In the genomic region with DNA sequence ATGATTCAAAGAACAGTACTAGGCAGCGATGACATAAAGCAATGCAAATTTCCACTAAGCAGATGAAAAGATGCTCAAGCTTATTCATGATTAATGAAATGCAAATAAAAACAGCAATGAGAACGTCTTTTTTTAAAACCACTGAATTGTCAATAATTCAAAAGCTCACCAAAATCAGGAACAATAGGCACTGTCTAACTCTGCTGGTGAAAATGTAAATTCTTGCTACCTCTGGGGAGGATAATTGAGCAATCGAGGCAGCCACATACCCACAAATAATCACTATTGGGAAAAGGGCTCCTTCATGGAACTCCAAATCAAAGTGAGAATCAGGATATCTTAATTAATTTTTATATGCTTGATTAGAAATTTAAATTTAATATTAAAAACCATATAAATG, we compare ENCODE assay signal across 24 mouse cellular contexts.
DNase-seq lines count a peak whose midpoint lies in the region; ATAC-seq lines count a peak whose summit lies in the region.
"Had no signal": no experiment of that assay in that cellular context is flagged by ENCODE, and none has a peak within 500 bp of the region (broad histone marks: within the 10 kb centered on the region; RNA-seq: fewer than 3 reads in every experiment).

No protein-coding gene starts in this region.

- no peaks in the 10 kb centered on the region for H3K4me1 ChIP-seq in forebrain, embryonic 11.5 days (replicated peaks; ENCODE audit: control insufficient read depth, insufficient read depth, low read length)
- H3K4me1 ChIP-seq in forebrain, embryonic 10.5 days = no peaks in the 10 kb centered on the region
- no peaks in the 10 kb centered on the region for H3K4me1 ChIP-seq in hindbrain, embryonic 12.5 days
- H3K4me1 ChIP-seq in hindbrain, embryonic 16.5 days (ENCODE audit: control insufficient read depth, insufficient read depth, low read depth, low read length) = no peaks in the 10 kb centered on the region
- no peaks in the 10 kb centered on the region for H3K4me1 ChIP-seq in midbrain, embryonic 14.5 days (ENCODE audit: control insufficient read depth, insufficient read depth, low read length)
- H3K4me1 ChIP-seq in midbrain, embryonic 10.5 days = no peaks in the 10 kb centered on the region
- no peaks in the 10 kb centered on the region for H3K4me1 ChIP-seq in forebrain, embryonic 16.5 days (replicated peaks; ENCODE audit: control insufficient read depth, insufficient read depth, low read length)
- H3K4me1 ChIP-seq: embryonic facial prominence, embryonic 10.5 days; embryonic facial prominence, embryonic 13.5 days; hindbrain, embryonic 15.5 days; intestine, embryonic 15.5 days had no signal

- H3K36me3 ChIP-seq in forebrain, embryonic 11.5 days (ENCODE audit: control insufficient read depth, insufficient read depth, low read length) = no peaks in the 10 kb centered on the region
- H3K36me3 ChIP-seq in forebrain, embryonic 10.5 days (replicated peaks) = no peaks in the 10 kb centered on the region
- no peaks in the 10 kb centered on the region for H3K36me3 ChIP-seq in hindbrain, embryonic 12.5 days
- H3K36me3 ChIP-seq in hindbrain, embryonic 16.5 days (ENCODE audit: control insufficient read depth, insufficient read depth, low read length) = no peaks in the 10 kb centered on the region
- H3K36me3 ChIP-seq in midbrain, embryonic 14.5 days (ENCODE audit: control insufficient read depth, insufficient read depth, low read length) = no peaks in the 10 kb centered on the region
- H3K36me3 ChIP-seq in midbrain, embryonic 10.5 days = no peaks in the 10 kb centered on the region
- H3K36me3 ChIP-seq in forebrain, embryonic 16.5 days (ENCODE audit: control insufficient read depth, insufficient read depth) = no peaks in the 10 kb centered on the region
- H3K36me3 ChIP-seq: embryonic facial prominence, embryonic 10.5 days; embryonic facial prominence, embryonic 13.5 days; hindbrain, embryonic 15.5 days; intestine, embryonic 15.5 days had no signal

- no peaks in the 10 kb centered on the region for H3K27me3 ChIP-seq in forebrain, embryonic 11.5 days (ENCODE audit: control insufficient read depth, insufficient read depth, low read length)
- no peaks in the 10 kb centered on the region for H3K27me3 ChIP-seq in forebrain, embryonic 10.5 days (ENCODE audit: poor library complexity, severe bottlenecking)
- H3K27me3 ChIP-seq in hindbrain, embryonic 12.5 days = no peaks in the 10 kb centered on the region
- H3K27me3 ChIP-seq in hindbrain, embryonic 16.5 days (replicated peaks; ENCODE audit: control insufficient read depth, insufficient read depth, low read length) = no peaks in the 10 kb centered on the region
- H3K27me3 ChIP-seq in midbrain, embryonic 14.5 days (ENCODE audit: control insufficient read depth, insufficient read depth, low read length) = no peaks in the 10 kb centered on the region
- H3K27me3 ChIP-seq in midbrain, embryonic 10.5 days (ENCODE audit: low read depth, poor library complexity, severe bottlenecking) = no peaks in the 10 kb centered on the region
- no peaks in the 10 kb centered on the region for H3K27me3 ChIP-seq in forebrain, embryonic 16.5 days (replicated peaks; ENCODE audit: control insufficient read depth, insufficient read depth, low read length)
- H3K27me3 ChIP-seq: embryonic facial prominence, embryonic 13.5 days; hindbrain, embryonic 15.5 days; intestine, embryonic 15.5 days had no signal

- 36% methylated on average over 3 of the region's 3 CpGs for WGBS in forebrain, embryonic 11.5 days
- 54% methylated on average over 3 of the region's 3 CpGs for WGBS in forebrain, embryonic 10.5 days
- WGBS in hindbrain, embryonic 12.5 days = 32% methylated on average over 3 of the region's 3 CpGs
- WGBS in hindbrain, embryonic 16.5 days = 34% methylated on average over 3 of the region's 3 CpGs
- WGBS in midbrain, embryonic 14.5 days = 24% methylated on average over 3 of the region's 3 CpGs
- 61% methylated on average over 3 of the region's 3 CpGs for WGBS in midbrain, embryonic 10.5 days
- 20% methylated on average over 3 of the region's 3 CpGs for WGBS in forebrain, embryonic 16.5 days

- H3K9me3 ChIP-seq in forebrain, embryonic 11.5 days (ENCODE audit: control insufficient read depth, low read length) = no peaks in the 10 kb centered on the region
- H3K9me3 ChIP-seq in forebrain, embryonic 10.5 days = no peaks in the 10 kb centered on the region
- no peaks in the 10 kb centered on the region for H3K9me3 ChIP-seq in hindbrain, embryonic 12.5 days (replicated peaks)
- no peaks in the 10 kb centered on the region for H3K9me3 ChIP-seq in hindbrain, embryonic 16.5 days (ENCODE audit: control insufficient read depth, low read length)
- no peaks in the 10 kb centered on the region for H3K9me3 ChIP-seq in midbrain, embryonic 14.5 days (ENCODE audit: control insufficient read depth, low read length)
- H3K9me3 ChIP-seq in midbrain, embryonic 10.5 days (replicated peaks) = no peaks in the 10 kb centered on the region
- no peaks in the 10 kb centered on the region for H3K9me3 ChIP-seq in forebrain, embryonic 16.5 days (ENCODE audit: control insufficient read depth, low read length)
- H3K9me3 ChIP-seq: embryonic facial prominence, embryonic 10.5 days; embryonic facial prominence, embryonic 13.5 days; hindbrain, embryonic 15.5 days; intestine, embryonic 15.5 days had no signal

- H3K27ac ChIP-seq in forebrain, embryonic 11.5 days (ENCODE audit: low read depth, low read length) = no peak overlapping the region
- H3K27ac ChIP-seq in forebrain, embryonic 10.5 days = no peak overlapping the region
- H3K27ac ChIP-seq in hindbrain, embryonic 12.5 days = no peak overlapping the region
- H3K27ac ChIP-seq in hindbrain, embryonic 16.5 days (ENCODE audit: low read depth, low read length) = no peak overlapping the region
- H3K27ac ChIP-seq in midbrain, embryonic 14.5 days (replicated peaks; ENCODE audit: low read depth, low read length) = no peak overlapping the region
- H3K27ac ChIP-seq in midbrain, embryonic 10.5 days (replicated peaks) = no peak overlapping the region
- H3K27ac ChIP-seq in forebrain, embryonic 16.5 days (ENCODE audit: low read length) = no peak overlapping the region
- H3K27ac ChIP-seq: embryonic facial prominence, embryonic 10.5 days; embryonic facial prominence, embryonic 13.5 days; gastrocnemius, adult 2 months; hindbrain, embryonic 15.5 days; intestine, embryonic 15.5 days had no signal

- no peak overlapping the region for H3K9ac ChIP-seq in forebrain, embryonic 11.5 days (ENCODE audit: low read length)
- no peak overlapping the region for H3K9ac ChIP-seq in hindbrain, embryonic 12.5 days
- H3K9ac ChIP-seq in hindbrain, embryonic 16.5 days (ENCODE audit: low read depth, low read length) = no peak overlapping the region
- no peak overlapping the region for H3K9ac ChIP-seq in midbrain, embryonic 14.5 days (replicated peaks; ENCODE audit: low read length)
- no peak overlapping the region for H3K9ac ChIP-seq in forebrain, embryonic 16.5 days (replicated peaks; ENCODE audit: low read depth, low read length)
- H3K9ac ChIP-seq: embryonic facial prominence, embryonic 13.5 days; hindbrain, embryonic 15.5 days; intestine, embryonic 15.5 days had no signal

- DNase-seq in forebrain, embryonic 11.5 days (ENCODE audit: low spot score) = no peak
- DNase-seq in forebrain, embryonic 10.5 days (ENCODE audit: extremely low spot score, low spot score) = no peak
- DNase-seq in midbrain, embryonic 14.5 days = peak; percentile 11
- DNase-seq in midbrain, embryonic 10.5 days (ENCODE audit: low spot score) = no peak
- no peak for DNase-seq in embryo, embryonic 11 days
- DNase-seq: adrenal gland, adult 8-10 months; adrenal gland, postnatal 25 days; cerebellum, adult 18-20 months; cerebellum, adult 9-11 months; cerebellum, postnatal 25 days; gastrocnemius, adult 2 months; gastrocnemius, postnatal 14 days; heart, adult 11 months; kidney, adult 11 months had no signal

- no peak overlapping the region for H3K4me3 ChIP-seq in forebrain, embryonic 11.5 days (ENCODE audit: low read depth, low read length)
- no peak overlapping the region for H3K4me3 ChIP-seq in forebrain, embryonic 10.5 days
- H3K4me3 ChIP-seq in hindbrain, embryonic 12.5 days = no peak overlapping the region
- H3K4me3 ChIP-seq in hindbrain, embryonic 16.5 days (ENCODE audit: low read length) = no peak overlapping the region
- no peak overlapping the region for H3K4me3 ChIP-seq in midbrain, embryonic 14.5 days (replicated peaks; ENCODE audit: low read depth, low read length)
- H3K4me3 ChIP-seq in midbrain, embryonic 10.5 days = no peak overlapping the region
- H3K4me3 ChIP-seq in forebrain, embryonic 16.5 days (replicated peaks; ENCODE audit: low read length) = no peak overlapping the region
- H3K4me3 ChIP-seq: embryonic facial prominence, embryonic 10.5 days; embryonic facial prominence, embryonic 13.5 days; erythroblast, embryonic 14.5 days; gastrocnemius, adult 2 months; hindbrain, embryonic 15.5 days; intestine, embryonic 15.5 days had no signal

- H3K4me2 ChIP-seq in forebrain, embryonic 11.5 days (ENCODE audit: low read depth, low read length, severe bottlenecking) = no peak overlapping the region
- H3K4me2 ChIP-seq in hindbrain, embryonic 12.5 days (replicated peaks) = no peak overlapping the region
- no peak overlapping the region for H3K4me2 ChIP-seq in hindbrain, embryonic 16.5 days (ENCODE audit: low read length)
- no peak overlapping the region for H3K4me2 ChIP-seq in midbrain, embryonic 14.5 days (ENCODE audit: low read length)
- no peak overlapping the region for H3K4me2 ChIP-seq in forebrain, embryonic 16.5 days (ENCODE audit: low read length)
- H3K4me2 ChIP-seq: embryonic facial prominence, embryonic 13.5 days; heart, embryonic 11.5 days; hindbrain, embryonic 15.5 days; intestine, embryonic 15.5 days had no signal

- peak; percentile 66; the same call in 1 of the 2 replicates for ATAC-seq in forebrain, embryonic 11.5 days (replicated peaks; ENCODE audit: low FRiP score)
- peak; percentile 58; the same call in 1 of the 2 replicates for ATAC-seq in hindbrain, embryonic 12.5 days (ENCODE audit: low FRiP score)
- no peak for ATAC-seq in hindbrain, embryonic 16.5 days
- ATAC-seq in midbrain, embryonic 14.5 days (ENCODE audit: low FRiP score, low TSS enrichment) = no peak
- ATAC-seq in forebrain, embryonic 16.5 days = peak; percentile 55
- ATAC-seq: activated CD4-positive, CD25-positive, alpha-beta regulatory T cell, adult 4 months; intestine, embryonic 15.5 days had no signal

Comparison
In these comparisons a context has a peak if more than half of its experiments do, and no peak if none do; other contexts are left out.
1. ATAC-seq: peak in forebrain, embryonic 11.5 days (single experiment), hindbrain, embryonic 12.5 days (single experiment) and forebrain, embryonic 16.5 days (single experiment); none in hindbrain, embryonic 16.5 days (single experiment) and midbrain, embryonic 14.5 days (single experiment).